8 mouse cellular contexts compared by ENCODE assay signal in the genomic region with DNA sequence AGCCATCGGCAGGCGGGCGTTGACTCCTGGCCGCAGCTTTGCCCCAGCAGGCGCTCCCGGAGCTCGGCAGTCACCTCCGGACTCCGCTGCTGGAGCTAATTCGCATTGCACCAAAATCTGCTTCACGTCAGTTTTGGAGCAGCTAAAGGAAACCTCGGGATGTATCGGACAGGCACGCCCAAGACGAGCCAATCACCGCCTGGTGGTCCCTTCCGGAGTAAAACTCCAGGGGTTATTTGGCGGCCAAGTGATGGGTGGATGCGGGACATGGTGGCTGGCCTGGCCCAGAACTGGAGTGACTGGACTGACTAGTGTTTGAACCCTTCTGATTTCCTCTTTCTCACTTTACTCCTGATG. TPM values are rescaled to one million over a fixed set of nuclear protein-coding genes. Genes with fewer than 3 reads are reported as not detected.
DNase-seq lines count a peak whose midpoint lies in the region; ATAC-seq and TF ChIP-seq lines count a peak whose summit lies in the region.

No protein-coding gene starts in this region.

- H3K4me1 ChIP-seq in kidney, adult 2 months (ENCODE audit: control insufficient read depth, insufficient read depth, low read length): no peaks in the 10 kb centered on the region
- peaks cover 3% of the 10 kb centered on the region for H3K4me1 ChIP-seq in bone marrow, adult 2 months (ENCODE audit: control insufficient read depth, insufficient read depth, low read length)
- peaks cover 12% of the 10 kb centered on the region for H3K4me1 ChIP-seq in heart, postnatal 0 days (ENCODE audit: control insufficient read depth, insufficient read depth)
- H3K4me1 ChIP-seq in midbrain, embryonic 12.5 days: peaks cover 20% of the 10 kb centered on the region

- ATAC-seq in heart, postnatal 0 days (ENCODE audit: insufficient read depth, low read depth): no peak
- ATAC-seq in midbrain, embryonic 12.5 days (ENCODE audit: low FRiP score, low read depth): no peak; the same call in 1 of the 2 replicates

- TF ChIP-seq POLR2A in kidney, adult 2 months (IDR thresholded peaks at IDR 0.05; ENCODE audit: low read depth, low read length): no peak
- no peak for TF ChIP-seq POLR2A in bone marrow, adult 2 months (IDR thresholded peaks at IDR 0.05; ENCODE audit: borderline replicate concordance, control insufficient read depth, low read depth, low read length)

- H3K9ac ChIP-seq in heart, postnatal 0 days (replicated peaks; ENCODE audit: low read depth, low read length): no peak overlapping the region; the same call in 1 of the 2 replicates
- H3K9ac ChIP-seq in midbrain, embryonic 12.5 days (replicated peaks): peak overlapping the region; percentile 65

- no peak for TF ChIP-seq EP300 in heart, postnatal 0 days (IDR thresholded peaks at IDR 0.05; ENCODE audit: low read depth)

- H3K27ac ChIP-seq in kidney, adult 2 months (ENCODE audit: insufficient read depth, low read depth, low read length): no peak overlapping the region
- H3K27ac ChIP-seq in bone marrow, adult 2 months (ENCODE audit: control insufficient read depth, insufficient read depth, low read depth, low read length, poor library complexity): peak overlapping the region; percentile 89
- no peak overlapping the region for H3K27ac ChIP-seq in heart, postnatal 0 days (ENCODE audit: low read depth)
- peak overlapping the region; percentile 7; the same call in 1 of the 2 replicates for H3K27ac ChIP-seq in midbrain, embryonic 12.5 days (replicated peaks)

- H3K27me3 ChIP-seq in kidney, adult 2 months (replicated peaks; ENCODE audit: control insufficient read depth, insufficient read depth, low read length): no peaks in the 10 kb centered on the region; the same call in 1 of the 2 replicates
- H3K27me3 ChIP-seq in heart, postnatal 0 days (ENCODE audit: control insufficient read depth, insufficient read depth, low read length): peaks cover 25% of the 10 kb centered on the region
- peaks cover 40% of the 10 kb centered on the region for H3K27me3 ChIP-seq in midbrain, embryonic 12.5 days

- TF ChIP-seq CTCF in kidney, adult 2 months (conservative IDR thresholded peaks at IDR 0.05; ENCODE audit: insufficient read depth, insufficient read length, low read depth, low read length): no peak
- TF ChIP-seq CTCF in bone marrow, adult 2 months (IDR thresholded peaks at IDR 0.05; ENCODE audit: control insufficient read depth, insufficient read depth, low read length): no peak
- TF ChIP-seq CTCF in heart, postnatal 0 days (IDR thresholded peaks at IDR 0.05; ENCODE audit: low read depth): no peak

- peaks cover 6% of the 10 kb centered on the region; the same call in 1 of the 2 replicates for H3K9me3 ChIP-seq in heart, postnatal 0 days (replicated peaks; ENCODE audit: control insufficient read depth, low read length)
- H3K9me3 ChIP-seq in midbrain, embryonic 12.5 days: peaks cover 9% of the 10 kb centered on the region; the same call in 1 of the 2 replicates

- WGBS in kidney, adult 2 months: 5% methylated on average over 19 of the region's 19 CpGs
- 3% methylated on average over 19 of the region's 19 CpGs for WGBS in bone marrow, adult 2 months
- WGBS in heart, postnatal 0 days: 1% methylated on average over 18 of the region's 19 CpGs
- under 1% methylated on average over 17 of the region's 19 CpGs for WGBS in midbrain, embryonic 12.5 days

- DNase-seq in kidney, adult 2 months: no peak
- DNase-seq in kidney, postnatal 36 days: no peak
- DNase-seq in heart, postnatal 0 days (ENCODE audit: low spot score): no peak
- no peak for DNase-seq in natural killer cell, adult 2 months (ENCODE audit: low spot score in 2 of 2)
- no peak for DNase-seq in thymus, postnatal 14 days
- no peak for DNase-seq in B cell, adult 2 months

- peak overlapping the region; percentile 98 for H3K4me2 ChIP-seq in heart, postnatal 0 days (ENCODE audit: low read depth, low read length)
- H3K4me2 ChIP-seq in midbrain, embryonic 12.5 days (replicated peaks): peak overlapping the region; percentile 100

- H3K36me3 ChIP-seq in kidney, adult 2 months (ENCODE audit: control insufficient read depth, insufficient read depth, low read length): no peaks in the 10 kb centered on the region
- H3K36me3 ChIP-seq in heart, postnatal 0 days (replicated peaks; ENCODE audit: control insufficient read depth, insufficient read depth, low read length): no peaks in the 10 kb centered on the region
- H3K36me3 ChIP-seq in midbrain, embryonic 12.5 days: no peaks in the 10 kb centered on the region

- H3K4me3 ChIP-seq in kidney, adult 2 months (ENCODE audit: insufficient read depth, low read depth, low read length): peak overlapping the region; percentile 61; the same call in 1 of the 2 replicates
- peak overlapping the region; percentile 98 for H3K4me3 ChIP-seq in bone marrow, adult 2 months (replicated peaks; ENCODE audit: control insufficient read depth, low read depth, low read length)
- peak overlapping the region; percentile 73 for H3K4me3 ChIP-seq in heart, postnatal 0 days (ENCODE audit: low read depth, low read length)
- peak overlapping the region; percentile 60 for H3K4me3 ChIP-seq in midbrain, embryonic 12.5 days

RNA-seq across cellular contexts. Expression of a gene that starts 0.7 kb away (rescaled TPM):
- polyA plus RNA-seq in kidney, adult 2 months (2012; rRNA removed): 0.80 and 1.0 TPM in 2 replicates
- polyA plus RNA-seq in bone marrow, adult 2 months (2011; ENCODE audit: insufficient read depth, insufficient read length, low replicate concordance, missing spikeins): 3.4 and 9.8 TPM in 2 replicates
- 1.1 and 5.4 TPM in 2 replicates for total RNA-seq in heart, postnatal 0 days (2014; rRNA removed; ENCODE audit: low replicate concordance)
- 2.2 and 3.0 TPM in 2 replicates for polyA plus RNA-seq in heart, postnatal 0 days (2015; fragmentation: Nextera tagmentation; extraction: Ambion mirVana)
- 2.8 and 3.2 TPM in 2 replicates for polyA plus RNA-seq in midbrain, embryonic 12.5 days (2016; fragmentation: Nextera tagmentation; extraction: Ambion mirVana)

Comparison
In these comparisons a context has a peak if more than half of its experiments do, and no peak if none do; other contexts are left out.
1. H3K27ac ChIP-seq: peak in bone marrow, adult 2 months (single experiment) and midbrain, embryonic 12.5 days (single experiment); none in kidney, adult 2 months (single experiment) and heart, postnatal 0 days (single experiment).
2. Peak in every context shown above with its lines, with median percentiles within 50 percentile points of each other: H3K4me3 ChIP-seq.